In the genomic region with DNA sequence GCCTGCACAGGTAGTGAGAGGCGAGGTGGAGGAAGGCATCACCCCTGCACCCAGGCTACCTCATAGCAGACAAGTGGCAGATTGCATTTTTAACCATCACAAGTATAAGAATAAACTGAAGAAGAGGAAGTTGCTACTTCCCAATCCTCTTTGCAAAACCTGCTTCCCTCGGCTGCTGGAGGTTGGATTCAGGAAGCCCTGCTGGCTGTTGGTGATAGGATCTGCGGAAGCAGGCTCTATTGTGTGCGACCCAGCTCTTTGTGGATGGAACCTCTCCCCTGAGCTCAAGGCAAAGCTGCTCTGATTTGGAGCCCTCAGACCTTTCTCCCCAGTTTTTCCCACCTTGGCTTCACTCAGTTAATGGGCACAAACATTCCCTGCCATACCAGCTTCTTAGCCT, we compare ENCODE assay signal across 8 mouse cellular contexts.
DNase-seq lines count a peak whose midpoint lies in the region; ATAC-seq and TF ChIP-seq lines count a peak whose summit lies in the region.
"Had no signal": no experiment of that assay in that cellular context is flagged by ENCODE, and none has a peak within 500 bp of the region (broad histone marks: within the 10 kb centered on the region; RNA-seq: fewer than 3 reads in every experiment).

No protein-coding gene starts in this region.

- H3K4me1 ChIP-seq in neural tube, embryonic 13.5 days (replicated peaks): no peaks in the 10 kb centered on the region
- no peaks in the 10 kb centered on the region for H3K4me1 ChIP-seq in heart, postnatal 0 days (ENCODE audit: control insufficient read depth, insufficient read depth)
- H3K4me1 ChIP-seq in liver, embryonic 15.5 days (replicated peaks): no peaks in the 10 kb centered on the region; the same call in 1 of the 2 replicates
- no peaks in the 10 kb centered on the region for H3K4me1 ChIP-seq in stomach, postnatal 0 days (replicated peaks; ENCODE audit: control insufficient read depth, insufficient read depth)
- H3K4me1 ChIP-seq: forebrain, embryonic 12.5 days had no signal

- no peak overlapping the region for H3K4me2 ChIP-seq in neural tube, embryonic 13.5 days
- no peak overlapping the region for H3K4me2 ChIP-seq in heart, postnatal 0 days (ENCODE audit: low read depth, low read length)
- H3K4me2 ChIP-seq in liver, embryonic 15.5 days: no peak overlapping the region
- H3K4me2 ChIP-seq in stomach, postnatal 0 days (replicated peaks; ENCODE audit: low read depth): no peak overlapping the region
- H3K4me2 ChIP-seq: forebrain, embryonic 12.5 days had no signal

- 75% methylated on average over 4 of the region's 4 CpGs for WGBS in neural tube, embryonic 13.5 days
- WGBS in heart, postnatal 0 days: 59% methylated on average over 4 of the region's 4 CpGs
- 42% methylated on average over 4 of the region's 4 CpGs for WGBS in liver, embryonic 15.5 days (ENCODE audit: insufficient replicate concordance)
- 71% methylated on average over 4 of the region's 4 CpGs for WGBS in stomach, postnatal 0 days

- no peak for TF ChIP-seq EP300 in heart, postnatal 0 days (IDR thresholded peaks at IDR 0.05; ENCODE audit: low read depth)
- TF ChIP-seq EP300 in stomach, postnatal 0 days (optimal IDR thresholded peaks at IDR 0.05): no peak

- no peak overlapping the region for H3K9ac ChIP-seq in neural tube, embryonic 13.5 days
- no peak overlapping the region for H3K9ac ChIP-seq in heart, postnatal 0 days (replicated peaks; ENCODE audit: low read depth, low read length)
- H3K9ac ChIP-seq in liver, embryonic 15.5 days: no peak overlapping the region
- H3K9ac ChIP-seq in stomach, postnatal 0 days (ENCODE audit: low read length): no peak overlapping the region
- H3K9ac ChIP-seq: forebrain, embryonic 12.5 days had no signal

- H3K27me3 ChIP-seq in neural tube, embryonic 13.5 days: no peaks in the 10 kb centered on the region
- no peaks in the 10 kb centered on the region for H3K27me3 ChIP-seq in heart, postnatal 0 days (ENCODE audit: control insufficient read depth, insufficient read depth, low read length)
- no peaks in the 10 kb centered on the region for H3K27me3 ChIP-seq in liver, embryonic 15.5 days
- no peaks in the 10 kb centered on the region for H3K27me3 ChIP-seq in stomach, postnatal 0 days (ENCODE audit: control insufficient read depth, insufficient read depth, low read length)
- H3K27me3 ChIP-seq: forebrain, embryonic 12.5 days had no signal

- TF ChIP-seq CTCF in heart, postnatal 0 days (IDR thresholded peaks at IDR 0.05; ENCODE audit: low read depth): no peak; the same call in 1 of the 2 replicates
- no peak for TF ChIP-seq CTCF in stomach, postnatal 0 days (IDR thresholded peaks at IDR 0.05; ENCODE audit: low read depth)

- no peaks in the 10 kb centered on the region for H3K9me3 ChIP-seq in neural tube, embryonic 13.5 days
- H3K9me3 ChIP-seq in heart, postnatal 0 days (replicated peaks; ENCODE audit: control insufficient read depth, low read length): no peaks in the 10 kb centered on the region
- no peaks in the 10 kb centered on the region for H3K9me3 ChIP-seq in liver, embryonic 15.5 days (replicated peaks)
- no peaks in the 10 kb centered on the region for H3K9me3 ChIP-seq in stomach, postnatal 0 days (ENCODE audit: control insufficient read depth, low read length)
- H3K9me3 ChIP-seq: forebrain, embryonic 12.5 days had no signal

- no peak overlapping the region for H3K4me3 ChIP-seq in neural tube, embryonic 13.5 days
- H3K4me3 ChIP-seq in heart, postnatal 0 days (ENCODE audit: low read depth, low read length): no peak overlapping the region
- no peak overlapping the region for H3K4me3 ChIP-seq in liver, embryonic 15.5 days (replicated peaks)
- H3K4me3 ChIP-seq in stomach, postnatal 0 days (ENCODE audit: low read depth, low read length): no peak overlapping the region
- H3K4me3 ChIP-seq: forebrain, embryonic 12.5 days had no signal

- peaks cover 42% of the 10 kb centered on the region for H3K36me3 ChIP-seq in neural tube, embryonic 13.5 days
- peaks cover 61% of the 10 kb centered on the region for H3K36me3 ChIP-seq in heart, postnatal 0 days (replicated peaks; ENCODE audit: control insufficient read depth, insufficient read depth, low read length)
- H3K36me3 ChIP-seq in liver, embryonic 15.5 days (replicated peaks): peaks cover 42% of the 10 kb centered on the region
- peaks cover 24% of the 10 kb centered on the region for H3K36me3 ChIP-seq in stomach, postnatal 0 days (ENCODE audit: control insufficient read depth, insufficient read depth, low read length)

- peak overlapping the region; percentile 52; the same call in 1 of the 2 replicates for H3K27ac ChIP-seq in neural tube, embryonic 13.5 days (replicated peaks)
- peak overlapping the region; percentile 78 for H3K27ac ChIP-seq in heart, postnatal 0 days (ENCODE audit: low read depth)
- H3K27ac ChIP-seq in liver, embryonic 15.5 days (replicated peaks): no peak overlapping the region
- H3K27ac ChIP-seq in stomach, postnatal 0 days (replicated peaks): peak overlapping the region; percentile 13; the same call in 1 of the 2 replicates
- H3K27ac ChIP-seq: forebrain, embryonic 12.5 days had no signal

- no peak for ATAC-seq in neural tube, embryonic 13.5 days (ENCODE audit: low read depth)
- ATAC-seq in heart, postnatal 0 days (ENCODE audit: insufficient read depth, low read depth): peak; percentile 52; the same call in 1 of the 2 replicates
- peak; percentile 40; the same call in 1 of the 2 replicates for ATAC-seq in liver, embryonic 15.5 days (ENCODE audit: insufficient read depth)
- ATAC-seq in stomach, postnatal 0 days (ENCODE audit: low FRiP score, low TSS enrichment): no peak

- no peak for DNase-seq in neural tube, embryonic 10.5 days (ENCODE audit: extremely low spot score, low spot score)
- DNase-seq in heart, postnatal 0 days (ENCODE audit: low spot score): no peak
- no peak for DNase-seq in stomach, postnatal 0 days (ENCODE audit: low spot score)
- no peak for DNase-seq in layer of hippocampus, postnatal 36 days
- no peak for DNase-seq in urinary bladder, postnatal 25 days (ENCODE audit: low spot score)

Comparison
In these comparisons a context has a peak if more than half of its experiments do, and no peak if none do; other contexts are left out.
1. ATAC-seq: peak in heart, postnatal 0 days (single experiment) and liver, embryonic 15.5 days (single experiment); none in neural tube, embryonic 13.5 days (single experiment) and stomach, postnatal 0 days (single experiment).